ENCODE assay signal across 8 mouse cellular contexts in genomic region chr10:61381823-61382222, GRCm38 (mm10). TPM values are rescaled to one million over a fixed set of nuclear protein-coding genes. Genes with fewer than 3 reads are reported as not detected.
DNase-seq lines count a peak whose midpoint lies in the region; ATAC-seq and TF ChIP-seq lines count a peak whose summit lies in the region.

No protein-coding gene starts in this region.

- no peaks in the 10 kb centered on the region for H3K9me3 ChIP-seq in CH12.LX (replicated peaks; ENCODE audit: low read length)
- no peaks in the 10 kb centered on the region for H3K9me3 ChIP-seq in embryonic facial prominence, embryonic 10.5 days
- H3K9me3 ChIP-seq in hindbrain, embryonic 11.5 days (ENCODE audit: control insufficient read depth, low read length), result no peaks in the 10 kb centered on the region
- H3K9me3 ChIP-seq in liver, embryonic 14.5 days (ENCODE audit: control insufficient read depth, low read length), result no peaks in the 10 kb centered on the region

- TF ChIP-seq RAD21 in CH12.LX (IDR thresholded peaks at IDR 0.05; ENCODE audit: low read depth, low read length), result no peak

- H3K79me2 ChIP-seq in CH12.LX (replicated peaks; ENCODE audit: control insufficient read depth, extremely low read depth, insufficient read depth, poor library complexity, severe bottlenecking), result no peaks in the 10 kb centered on the region

- TF ChIP-seq POLR2A in CH12.LX (IDR thresholded peaks at IDR 0.05; ENCODE audit: low read depth, low read length), result no peak
- TF ChIP-seq POLR2A in olfactory bulb, adult 2 months (IDR thresholded peaks at IDR 0.05; ENCODE audit: insufficient read depth, low read depth, low read length), result no peak

- 12% methylated on average over 8 of the region's 8 CpGs for WGBS in embryonic facial prominence, embryonic 10.5 days
- WGBS in hindbrain, embryonic 11.5 days, result 9% methylated on average over 8 of the region's 8 CpGs
- 4% methylated on average over 8 of the region's 8 CpGs for WGBS in liver, embryonic 14.5 days (ENCODE audit: insufficient replicate concordance)
- 53% methylated on average over 8 of the region's 8 CpGs for WGBS in olfactory bulb, adult 2 months

- no peak for ATAC-seq in hindbrain, embryonic 11.5 days (ENCODE audit: low FRiP score)
- ATAC-seq in liver, embryonic 14.5 days (ENCODE audit: insufficient read depth), result no peak
- ATAC-seq in frontal cortex, adult (ENCODE audit: low TSS enrichment), result no peak

- no peak overlapping the region for H3K9ac ChIP-seq in CH12.LX (ENCODE audit: insufficient read depth, low read depth)
- 0 out of 2 replicates have a peak overlapping the region, but pooled peaks have one; percentile 15 for H3K9ac ChIP-seq in hindbrain, embryonic 11.5 days (ENCODE audit: low read depth, low read length)
- H3K9ac ChIP-seq in liver, embryonic 14.5 days (replicated peaks), result no peak overlapping the region

- H3K4me3 ChIP-seq in CH12.LX (replicated peaks in 1 of 3; ENCODE audit: low read depth in 2 of 3, low read length in 2 of 3, poor library complexity in 1 of 3), result no peak overlapping the region
- H3K4me3 ChIP-seq in embryonic facial prominence, embryonic 10.5 days, result peak overlapping the region; percentile 76
- peak overlapping the region; percentile 53 for H3K4me3 ChIP-seq in hindbrain, embryonic 11.5 days (ENCODE audit: low read depth, low read length)
- H3K4me3 ChIP-seq in liver, embryonic 14.5 days (ENCODE audit: insufficient read depth in 1 of 2, low read depth in 2 of 2, low read length in 2 of 2), result peak overlapping the region; percentile 3 to 57; a peak in 3 of 4 replicates
- peak overlapping the region; percentile 4; the same call in 1 of the 2 replicates for H3K4me3 ChIP-seq in olfactory bulb, adult 2 months (ENCODE audit: insufficient read depth, low read depth, low read length)

- in situ Hi-C loops in CH12.LX (cut with MboI; ENCODE audit: low pct_ligation_motif_present, low pct_unique_long_range_greater_than_20kb, low sequenced_read_pairs), result no loop called here

- TF ChIP-seq CTCF in CH12.LX (conservative IDR thresholded peaks at IDR 0.05 in 1 of 2, IDR thresholded peaks at IDR 0.05 in 1 of 2; ENCODE audit: low read depth in 2 of 2, low read length in 2 of 2), result no peak
- no peak for TF ChIP-seq CTCF in liver, embryonic 14.5 days (IDR thresholded peaks at IDR 0.05; ENCODE audit: low read depth)
- no peak for TF ChIP-seq CTCF in olfactory bulb, adult 2 months (IDR thresholded peaks at IDR 0.05; ENCODE audit: insufficient read depth, low read depth, low read length)

- peak overlapping the region; percentile 70; the same call in 1 of the 2 replicates for H3K4me2 ChIP-seq in CH12.LX (ENCODE audit: insufficient read depth, low read depth, poor library complexity, severe bottlenecking)
- H3K4me2 ChIP-seq in hindbrain, embryonic 11.5 days (replicated peaks; ENCODE audit: low read depth, low read length), result peak overlapping the region; percentile 78
- H3K4me2 ChIP-seq in liver, embryonic 14.5 days (ENCODE audit: low read depth), result peak overlapping the region; percentile 64

- no peak for DNase-seq in CH12.LX (ENCODE audit: extremely low read depth)
- no peak for DNase-seq in embryonic facial prominence, embryonic 10.5 days (ENCODE audit: low spot score)
- no peak for DNase-seq in hindbrain, embryonic 11.5 days (ENCODE audit: low spot score)
- DNase-seq in liver, embryonic 14.5 days (ENCODE audit: low read depth in 3 of 3, low spot score in 3 of 3), result no peak
- no peak for DNase-seq in MN1 (ENCODE audit: low spot score)
- no peak for DNase-seq in cerebellum, postnatal 4 days (ENCODE audit: low spot score in 2 of 2)

- peaks cover 7 to 43% of the 10 kb centered on the region in 2 experiments for H3K4me1 ChIP-seq in CH12.LX (ENCODE audit: control insufficient read depth in 1 of 2, insufficient read depth in 2 of 2)
- H3K4me1 ChIP-seq in embryonic facial prominence, embryonic 10.5 days, result peaks cover 58% of the 10 kb centered on the region
- peaks cover 4% of the 10 kb centered on the region; the same call in 1 of the 2 replicates for H3K4me1 ChIP-seq in hindbrain, embryonic 11.5 days (replicated peaks; ENCODE audit: control insufficient read depth, insufficient read depth, low read length)
- peaks cover 0 to 10% of the 10 kb centered on the region in 2 experiments; a peak in 2 of 4 replicates for H3K4me1 ChIP-seq in liver, embryonic 14.5 days (replicated peaks; ENCODE audit: control insufficient read depth in 2 of 2, insufficient read depth in 2 of 2, low read length in 1 of 2)
- peaks cover 29% of the 10 kb centered on the region for H3K4me1 ChIP-seq in olfactory bulb, adult 2 months (ENCODE audit: control insufficient read depth, insufficient read depth, low read length)

- dilution Hi-C loops in CH12.LX (cut with MboI; ENCODE audit: extremely low pct_ligation_motif_present, extremely low pct_unique_long_range_greater_than_20kb, low sequenced_read_pairs), result no loop called here

- no peaks in the 10 kb centered on the region for H3K36me3 ChIP-seq in CH12.LX (replicated peaks in 1 of 2; ENCODE audit: control insufficient read depth in 1 of 2, insufficient read depth in 1 of 2, low read length in 1 of 2)
- peaks cover 4% of the 10 kb centered on the region; the same call in 1 of the 2 replicates for H3K36me3 ChIP-seq in embryonic facial prominence, embryonic 10.5 days (replicated peaks)
- no peaks in the 10 kb centered on the region for H3K36me3 ChIP-seq in hindbrain, embryonic 11.5 days (ENCODE audit: control insufficient read depth, insufficient read depth, low read length)
- H3K36me3 ChIP-seq in liver, embryonic 14.5 days (replicated peaks; ENCODE audit: control insufficient read depth, insufficient read depth, low read depth), result no peaks in the 10 kb centered on the region

- TF ChIP-seq EP300 in CH12.LX (IDR thresholded peaks at IDR 0.05; ENCODE audit: low read length), result no peak
- no peak for TF ChIP-seq EP300 in liver, embryonic 14.5 days (IDR thresholded peaks at IDR 0.05; ENCODE audit: low read depth)

- no peak overlapping the region for H3K27ac ChIP-seq in CH12.LX (ENCODE audit: insufficient read depth, low read depth)
- peak overlapping the region; percentile 85; the same call in 1 of the 2 replicates for H3K27ac ChIP-seq in embryonic facial prominence, embryonic 10.5 days (replicated peaks)
- H3K27ac ChIP-seq in hindbrain, embryonic 11.5 days (ENCODE audit: low read depth, low read length), result no peak overlapping the region
- H3K27ac ChIP-seq in liver, embryonic 14.5 days, result no peak overlapping the region
- no peak overlapping the region for H3K27ac ChIP-seq in olfactory bulb, adult 2 months (ENCODE audit: insufficient read depth, low read depth, low read length)

- H3K27me3 ChIP-seq in CH12.LX (replicated peaks), result peaks cover 19% of the 10 kb centered on the region
- H3K27me3 ChIP-seq in embryonic facial prominence, embryonic 10.5 days (replicated peaks; ENCODE audit: low read depth, poor library complexity, severe bottlenecking), result peaks cover 31% of the 10 kb centered on the region
- peaks cover 2% of the 10 kb centered on the region; the same call in 1 of the 2 replicates for H3K27me3 ChIP-seq in hindbrain, embryonic 11.5 days (ENCODE audit: control insufficient read depth, insufficient read depth, low read length)
- H3K27me3 ChIP-seq in liver, embryonic 14.5 days (ENCODE audit: control insufficient read depth, insufficient read depth, low read length), result peaks cover 35% of the 10 kb centered on the region

TF ChIP-seq in CH12.LX, 34 proteins besides CTCF, POLR2A, EP300 and RAD21:
- TF ChIP-seq USF1 (IDR thresholded peaks at IDR 0.05; ENCODE audit: low read depth, low read length) (no peak), IRF4 (IDR thresholded peaks at IDR 0.05; ENCODE audit: low read depth, low read length) (no peak), BHLHE40 (IDR thresholded peaks at IDR 0.05; ENCODE audit: low read depth, low read length) (no peak), ZNF384 (IDR thresholded peaks at IDR 0.05; ENCODE audit: low read depth, low read length) (no peak), PAX5 (IDR thresholded peaks at IDR 0.05; ENCODE audit: low read length) (no peak), CHD1 (IDR thresholded peaks at IDR 0.05; ENCODE audit: low read depth, low read length) (no peak), NRF1 (IDR thresholded peaks at IDR 0.05; ENCODE audit: low read depth, low read length) (no peak), MEF2A (IDR thresholded peaks at IDR 0.05; ENCODE audit: borderline replicate concordance, low read depth, low read length) (no peak), RCOR1 (conservative IDR thresholded peaks at IDR 0.05; ENCODE audit: low read depth, low read length) (no peak), MXI1 (IDR thresholded peaks at IDR 0.05; ENCODE audit: low read depth, low read length) (no peak), TBP (conservative IDR thresholded peaks at IDR 0.05; ENCODE audit: low read depth, low read length) (no peak), ETS1 (conservative IDR thresholded peaks at IDR 0.05; ENCODE audit: low read depth, low read length) (no peak), SMC3 (IDR thresholded peaks at IDR 0.05; ENCODE audit: low read depth, low read length) (no peak), SIN3A (IDR thresholded peaks at IDR 0.05; ENCODE audit: low read length) (no peak), MAX (IDR thresholded peaks at IDR 0.05; ENCODE audit: low read length) (no peak)

RNA-seq across cellular contexts. Expression of gene Pald1, which starts 1.5 kb away (rescaled TPM):
- total RNA-seq in CH12.LX (2012; rRNA removed) (1.5 and 1.9 TPM in 2 replicates), CH12.LX (2014; rRNA removed) (0.93 and 1.5 TPM in 2 replicates)
- polyA plus RNA-seq in CH12.LX (2012; ENCODE audit: insufficient read length, low read depth), result 2.0 and 2.2 TPM in 2 replicates
- 29.9 and 35.3 TPM in 2 replicates for polyA plus RNA-seq in embryonic facial prominence, embryonic 10.5 days (2016; fragmentation: Nextera tagmentation; extraction: Ambion mirVana)
- 13.6 and 15.9 TPM in 2 replicates for polyA plus RNA-seq in hindbrain, embryonic 11.5 days (2014; fragmentation: Nextera tagmentation; extraction: Ambion mirVana)
- 3.5 and 4.4 TPM in 2 replicates for polyA plus RNA-seq in liver, embryonic 14.5 days (2012; rRNA removed)
- 3.8 and 4.0 TPM in 2 replicates for polyA plus RNA-seq in liver, embryonic 14.5 days (2014; fragmentation: Nextera tagmentation; extraction: Ambion mirVana)
- polyA plus RNA-seq in olfactory bulb, adult 2 months (2012; ENCODE audit: insufficient read depth, insufficient read length, low replicate concordance, missing spikeins), result not detected in 2 replicates

RNA-seq across cellular contexts. Expression of gene Nodal, which starts 35.9 kb away (rescaled TPM):
- 0.13 TPM in 1 of 2 replicates, not detected in the other for total RNA-seq in CH12.LX (2012; rRNA removed)
- total RNA-seq in CH12.LX (2014; rRNA removed), result not detected in 2 replicates
- polyA plus RNA-seq in CH12.LX (2012; ENCODE audit: insufficient read length, low read depth), result not detected in 2 replicates
- 0.16 TPM in 1 of 2 replicates, not detected in the other for polyA plus RNA-seq in embryonic facial prominence, embryonic 10.5 days (2016; fragmentation: Nextera tagmentation; extraction: Ambion mirVana)
- polyA plus RNA-seq in hindbrain, embryonic 11.5 days (2014; fragmentation: Nextera tagmentation; extraction: Ambion mirVana), result 0.12 TPM in 1 of 2 replicates, not detected in the other
- polyA plus RNA-seq in liver, embryonic 14.5 days (2012; rRNA removed), result 0.58 and 0.64 TPM in 2 replicates
- 0.57 and 0.72 TPM in 2 replicates for polyA plus RNA-seq in liver, embryonic 14.5 days (2014; fragmentation: Nextera tagmentation; extraction: Ambion mirVana)
- polyA plus RNA-seq in olfactory bulb, adult 2 months (2012; ENCODE audit: insufficient read depth, insufficient read length, low replicate concordance, missing spikeins), result not detected in 2 replicates

Comparison
In these comparisons a context has a peak if more than half of its experiments do, and no peak if none do; other contexts are left out.
1. H3K4me3 ChIP-seq: peak in embryonic facial prominence, embryonic 10.5 days (single experiment), hindbrain, embryonic 11.5 days (single experiment), liver, embryonic 14.5 days (2 of 2) and olfactory bulb, adult 2 months (single experiment); none in CH12.LX (0 of 3).
2. Peak in every context shown above with its lines, with median percentiles within 50 percentile points of each other: H3K4me2 ChIP-seq.